Mouse (Mus musculus) adrenal gland, adult 2 months (tissue): ENCODE data around the gene Cdk5rap3. TPM values are rescaled to one million over a fixed set of nuclear protein-coding genes. Genes with fewer than 3 reads are reported as not detected.

Experiments
- DNase-seq: peaks from one replicate; pipeline ENCODE4 v3.0.0; 2021
- polyA plus RNA-seq: library from polyadenylated mRNA; depleted of rRNA; stranded (reverse); fragments of >200 nt; gene quantifications from 2 replicates; pipeline ENCODE4 v1.2.3, GENCODE M21; 2012
- total RNA-seq, 2 experiments: library from RNA; stranded (reverse); gene quantifications; 2 replicates each; pipeline ENCODE4 v1.2.3; 2021

Gene Cdk5rap3
- total and polyA plus RNA-seq, 3 experiments: 35.4 to 52.9 (median 39.8) TPM

DNA sequence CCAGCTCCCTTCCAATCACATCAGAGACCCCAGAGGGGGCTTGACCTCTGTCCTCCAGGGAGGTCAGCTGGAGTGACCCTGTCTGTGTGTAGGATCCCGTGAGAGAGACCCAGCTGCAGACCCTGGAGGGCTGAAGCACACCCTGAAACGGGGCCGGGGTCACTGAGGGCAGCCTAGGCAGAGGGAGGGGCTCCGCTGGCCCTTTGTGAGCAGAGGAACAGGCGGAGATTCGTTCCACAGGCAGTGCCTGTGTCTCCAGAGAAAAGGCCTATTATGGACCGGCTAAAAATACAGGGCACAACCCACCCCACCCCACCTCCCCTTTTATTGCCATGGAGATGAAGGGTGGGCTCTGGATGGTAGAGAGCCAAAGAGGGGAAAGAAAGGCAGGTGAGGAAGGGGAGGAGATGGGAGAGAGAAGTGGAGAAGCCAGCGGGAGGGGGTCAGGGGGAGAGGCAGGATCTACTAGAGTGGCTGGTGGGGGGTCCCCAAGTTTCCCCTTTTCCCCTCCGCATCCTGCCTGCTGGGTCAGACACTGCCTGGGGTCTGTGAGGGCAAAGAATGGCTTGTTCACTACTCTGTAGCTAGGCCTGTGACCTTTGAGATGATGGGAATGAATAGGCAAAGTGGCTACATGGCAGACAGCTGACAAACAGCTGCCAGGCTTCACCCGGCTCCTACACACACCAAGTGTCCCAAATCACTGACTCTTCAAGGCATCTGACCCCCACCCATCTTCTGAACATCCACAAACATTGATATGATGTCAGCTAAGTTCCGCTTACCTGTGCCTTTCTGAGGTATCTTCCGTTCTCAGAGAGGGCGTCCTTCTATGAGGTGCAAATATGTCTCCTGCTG is 16.6 kb downstream of the Cdk5rap3 start:
- DNase-seq: no peak

DNA sequence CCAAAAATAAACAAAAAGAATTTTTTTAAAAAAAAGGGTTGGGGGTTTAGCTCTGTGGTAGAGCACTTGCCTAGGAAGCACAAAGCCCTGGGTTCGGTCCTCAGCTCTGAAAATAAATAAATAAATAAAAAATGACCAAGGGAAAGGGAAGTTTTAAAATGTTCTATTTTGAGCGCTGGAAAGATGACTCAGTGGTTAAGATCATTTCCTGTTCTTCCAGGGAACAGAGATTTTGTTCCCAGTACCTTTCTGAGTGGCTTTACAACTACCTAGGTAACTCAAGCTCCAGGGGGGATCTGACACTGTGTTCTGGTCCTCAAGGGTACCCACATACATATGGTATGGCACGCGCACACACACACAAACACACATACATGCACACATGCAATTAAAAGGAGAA is 20.4 kb downstream of the Cdk5rap3 start:
- DNase-seq: no peak

DNA sequence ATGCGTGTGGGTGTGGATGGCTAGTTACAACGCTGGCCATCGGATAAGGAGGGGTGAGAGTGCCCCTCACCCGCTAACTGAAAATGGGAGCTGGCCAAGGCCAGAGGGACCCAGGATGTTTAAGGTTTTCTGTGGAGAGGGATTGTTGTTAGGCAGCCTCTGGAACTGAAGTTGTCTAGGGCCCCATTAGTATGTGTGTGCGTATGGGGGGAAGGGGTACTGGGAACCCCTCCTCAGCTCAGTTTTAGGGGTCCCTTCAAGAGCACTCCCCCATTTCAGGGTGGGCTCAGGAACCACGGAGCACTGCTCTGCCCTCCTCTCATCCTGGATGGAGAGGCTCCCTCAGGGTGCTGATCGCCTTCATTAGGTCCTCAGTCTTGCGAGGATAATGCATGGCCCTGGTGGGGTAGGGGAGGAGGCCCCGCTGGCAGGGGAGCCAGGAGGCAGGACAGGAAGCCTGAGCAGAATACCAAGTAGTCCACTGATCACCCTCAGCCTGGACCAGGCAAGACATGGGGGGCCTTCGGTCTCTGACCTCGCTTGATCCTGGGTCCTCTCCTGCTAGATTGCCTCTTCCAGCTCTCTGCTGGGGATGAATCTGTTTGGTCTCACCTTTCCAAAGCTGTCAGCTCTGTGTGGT is 23.0 kb downstream of the Cdk5rap3 start:
- no peak for DNase-seq

DNA sequence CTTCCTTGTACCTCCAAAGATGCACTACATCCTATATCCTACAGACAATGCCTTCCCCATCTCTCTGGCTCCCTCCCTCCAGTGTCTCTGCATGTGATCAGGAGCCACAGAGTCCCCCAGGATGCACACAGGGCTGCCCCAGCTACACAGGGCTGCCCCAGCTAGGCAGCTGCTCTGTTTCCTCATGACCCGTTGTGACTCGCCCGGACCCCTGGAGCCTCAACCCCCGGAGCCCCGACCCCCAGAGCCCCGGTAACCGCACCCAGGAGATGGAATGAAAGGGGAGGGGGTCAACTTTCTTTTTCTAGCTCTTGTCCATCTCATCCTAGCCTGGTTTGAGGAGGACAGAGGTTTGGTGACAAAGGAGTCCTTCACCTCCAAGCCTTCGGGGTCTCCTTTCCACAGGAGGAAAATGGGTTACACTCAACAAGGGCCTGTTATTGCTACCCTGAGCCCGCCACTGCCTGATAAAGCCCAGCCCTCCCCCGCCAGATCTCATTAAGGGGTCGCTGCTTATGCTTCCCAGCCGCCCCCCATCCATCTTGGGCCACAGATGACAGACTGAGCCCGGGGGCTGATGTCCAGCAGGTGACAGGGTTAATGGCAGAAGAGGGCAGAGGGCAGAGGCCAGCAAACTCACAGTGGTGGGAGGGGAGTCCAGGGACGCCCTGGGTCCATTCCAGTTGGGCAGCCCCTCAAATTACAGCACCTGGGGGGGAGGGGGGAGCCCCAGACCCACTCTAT is 24.3 kb downstream of the Cdk5rap3 start:
- no peak for DNase-seq

DNA sequence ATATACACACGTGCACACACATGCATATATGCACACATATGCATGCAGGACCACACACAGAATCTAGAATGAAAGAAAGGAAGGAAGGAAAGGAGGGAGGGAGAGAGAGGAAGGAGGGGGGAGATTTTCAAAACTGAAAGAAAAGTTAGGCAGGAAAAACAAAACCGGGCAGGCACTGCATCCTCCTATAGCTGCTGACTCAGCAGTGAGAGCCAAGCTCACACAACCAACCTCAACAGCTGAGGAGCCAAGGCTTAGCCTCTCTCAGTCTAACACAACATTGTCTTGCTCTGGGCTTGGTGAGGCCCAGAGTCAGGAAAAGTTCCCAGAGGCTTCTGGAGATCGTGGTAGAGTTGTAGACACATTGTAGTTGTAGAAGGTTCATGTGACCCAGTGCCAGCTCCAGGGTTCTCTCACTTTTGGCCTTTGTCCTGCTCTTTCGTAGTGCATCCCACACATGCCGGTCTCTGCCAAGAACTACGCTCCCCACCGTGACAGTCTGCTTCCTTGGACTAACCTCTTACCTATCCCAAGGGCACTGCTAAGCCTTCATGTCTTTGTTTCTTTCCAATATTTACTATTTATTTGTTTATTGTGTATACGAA is 29.3 kb downstream of the Cdk5rap3 start:
- no peak for DNase-seq

DNA sequence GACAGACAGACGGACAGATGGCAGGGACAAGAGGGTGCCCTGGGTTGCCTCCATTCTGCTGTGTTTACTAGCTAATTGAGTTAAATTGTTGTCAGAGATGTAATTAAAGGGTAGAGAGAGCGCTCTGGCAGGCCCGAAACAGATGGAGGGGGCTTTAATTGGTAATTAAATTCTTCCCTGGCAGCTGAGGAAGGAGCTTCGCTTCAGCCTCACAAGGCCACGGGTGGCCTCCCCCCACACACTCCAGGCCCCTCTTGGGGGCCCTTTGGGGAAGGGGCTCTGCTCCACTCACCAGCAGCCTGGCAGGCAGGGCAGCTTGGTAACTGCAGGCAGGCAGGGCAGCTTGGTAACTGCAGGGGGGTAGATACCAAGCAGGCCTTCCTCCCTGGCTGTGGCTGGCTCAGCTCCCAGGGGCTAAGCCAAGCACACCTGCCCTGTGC is 30.4 kb downstream of the Cdk5rap3 start:
- DNase-seq: no peak

DNA sequence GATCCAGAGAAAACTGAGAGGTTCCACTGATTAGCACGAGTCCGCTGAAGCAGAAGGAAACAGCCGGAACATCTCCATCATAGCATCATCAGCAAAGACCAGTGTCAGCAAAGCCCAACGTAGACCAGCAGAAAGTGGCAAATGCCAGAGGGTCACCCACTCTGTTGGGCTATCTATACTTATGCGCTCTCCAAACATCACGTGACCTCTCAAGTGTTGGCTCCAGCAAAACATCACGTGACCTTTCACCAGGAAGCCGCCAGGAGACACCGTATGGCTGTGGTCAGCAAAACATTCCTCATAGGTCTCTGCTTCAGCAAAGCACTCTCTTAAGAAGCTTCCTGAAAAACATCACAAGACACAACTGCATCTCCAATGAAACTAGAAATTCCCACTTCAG is 36.0 kb downstream of the Cdk5rap3 start:
- no peak for DNase-seq

DNA sequence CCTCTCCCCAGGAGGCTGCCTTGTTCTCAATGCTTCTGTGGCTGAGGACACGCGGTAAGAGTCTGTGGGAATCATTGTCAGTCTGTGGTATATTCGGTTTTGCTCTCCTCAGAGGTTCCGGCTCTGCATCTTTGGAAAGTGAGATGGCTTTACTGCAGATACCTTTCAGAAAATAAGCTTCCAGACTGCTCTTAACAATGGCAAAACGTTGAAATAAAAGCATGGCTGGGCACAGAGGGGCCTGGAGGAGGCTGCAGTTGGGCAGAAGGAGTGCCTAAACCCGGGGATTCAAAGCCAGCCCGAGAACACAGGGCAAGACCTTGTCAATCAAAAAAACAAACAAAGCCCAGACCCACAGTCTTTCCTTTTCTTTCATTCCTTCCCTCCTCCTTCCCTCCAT is 36.9 kb downstream of the Cdk5rap3 start:
- no peak for DNase-seq

DNA sequence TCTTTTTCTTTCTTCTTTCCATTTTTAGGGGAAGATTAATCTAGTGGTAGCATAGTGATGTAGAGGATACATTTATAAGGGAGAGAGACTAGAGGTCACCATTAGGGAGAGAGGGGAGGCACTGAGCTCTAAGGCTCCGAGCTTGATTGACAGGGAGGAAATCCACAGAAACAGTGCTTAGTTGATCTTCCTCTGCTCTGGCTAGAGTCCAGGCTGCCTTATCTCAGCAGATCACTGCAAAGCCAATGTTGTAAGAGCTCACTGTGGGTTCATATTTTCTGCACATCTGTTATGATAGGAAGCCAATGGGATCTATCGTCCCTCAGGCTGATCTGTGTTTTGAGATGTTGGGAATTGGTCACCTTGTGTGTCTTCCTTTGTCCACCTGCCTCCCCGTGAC is 37.6 kb downstream of the Cdk5rap3 start:
- DNase-seq: no peak

DNA sequence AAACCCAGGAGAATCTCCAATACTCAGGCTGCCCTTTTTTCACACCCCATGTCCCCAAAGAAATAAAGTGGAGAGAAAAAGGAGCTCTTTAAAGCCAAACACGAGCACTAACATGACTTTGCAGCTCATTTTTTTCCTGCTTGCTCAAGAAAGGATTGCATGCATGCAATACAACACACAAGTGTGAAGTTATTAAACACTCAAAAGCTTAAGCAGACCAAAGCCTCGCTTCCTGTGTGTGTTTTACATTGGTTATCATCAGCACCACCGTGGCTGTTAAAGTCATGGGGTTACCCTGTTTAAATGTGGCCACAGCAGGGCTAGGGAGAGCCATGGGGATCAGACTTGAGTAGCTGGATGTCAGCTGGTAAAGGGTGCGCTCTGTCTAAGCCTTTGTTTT is 39.2 kb downstream of the Cdk5rap3 start:
- DNase-seq: no peak

DNA sequence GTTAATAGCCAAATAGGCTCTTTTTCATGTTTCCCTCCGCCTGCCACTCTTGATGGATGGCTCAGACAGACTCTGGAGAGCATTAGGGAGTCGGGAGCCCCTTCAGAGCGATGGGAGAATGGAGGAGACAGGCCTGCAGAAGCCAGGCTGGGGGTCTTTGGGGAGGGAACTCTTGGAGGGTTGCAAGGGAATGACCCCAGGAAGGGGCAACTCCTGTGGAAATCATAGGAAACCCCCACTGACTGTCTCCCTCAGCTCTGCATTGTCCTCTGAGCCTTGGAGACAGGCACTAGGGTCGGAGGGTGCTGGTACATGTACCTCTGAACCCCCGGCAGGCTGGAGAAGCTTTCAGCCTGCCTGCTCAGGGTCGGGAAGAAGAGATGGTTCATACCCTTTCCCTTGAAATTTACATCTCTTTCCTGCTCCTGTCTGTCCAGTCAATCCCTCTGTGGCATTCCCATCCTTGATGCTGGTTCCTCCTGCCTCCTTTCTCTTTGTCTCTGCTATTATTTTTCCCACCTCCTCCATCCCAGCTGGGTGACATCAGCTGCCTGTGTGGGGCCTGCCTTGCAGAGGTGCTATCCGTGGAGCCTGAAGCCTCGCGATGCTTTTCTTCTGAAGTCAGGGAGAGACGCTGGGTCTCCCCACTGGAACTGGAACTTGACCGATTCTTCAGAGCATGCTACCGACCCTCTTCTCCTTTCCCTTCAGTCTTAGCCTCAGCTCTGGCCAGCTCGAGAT is 39.8 kb downstream of the Cdk5rap3 start:
- no peak for DNase-seq

DNA sequence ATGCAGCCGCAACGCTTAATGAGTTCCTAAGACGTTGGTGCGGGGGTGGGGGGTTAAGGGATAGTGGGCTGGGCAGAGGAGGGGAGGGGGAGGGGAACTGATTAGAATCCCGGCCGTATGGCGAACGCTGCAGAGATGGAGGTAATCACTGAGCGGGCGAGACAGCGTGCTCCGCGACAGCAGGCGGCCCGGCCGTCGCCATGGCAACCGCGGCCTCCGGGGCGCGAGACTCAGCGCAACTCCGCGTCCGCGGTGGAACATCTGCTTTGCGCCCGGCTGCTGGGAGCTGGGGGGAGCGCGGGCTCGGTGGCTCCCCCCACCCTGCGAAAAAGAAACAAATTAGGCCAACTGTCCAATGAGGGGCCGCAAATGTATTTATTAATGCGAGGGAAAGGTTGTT is 40.6 kb downstream of the Cdk5rap3 start:
- peak; percentile 80 for DNase-seq

DNA sequence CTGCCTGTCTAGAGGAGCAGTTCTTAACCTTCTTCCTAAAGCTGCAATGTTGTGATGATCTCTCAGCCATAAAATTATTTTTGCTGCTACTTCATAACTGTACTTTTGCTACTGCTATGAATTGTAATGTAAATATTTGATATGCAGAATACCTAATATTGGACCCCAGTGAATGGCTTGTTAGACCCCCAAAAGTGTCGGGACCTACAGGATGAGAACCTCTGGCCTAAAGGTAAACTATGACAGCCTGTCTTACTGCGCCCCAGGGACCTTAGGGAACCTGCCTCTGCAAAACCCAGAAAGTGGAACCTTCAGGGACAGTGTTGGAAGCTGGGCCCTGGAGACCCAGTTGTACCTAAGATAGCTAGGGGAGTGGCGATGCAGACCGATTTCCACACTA is 41.0 kb downstream of the Cdk5rap3 start:
- DNase-seq: no peak

DNA sequence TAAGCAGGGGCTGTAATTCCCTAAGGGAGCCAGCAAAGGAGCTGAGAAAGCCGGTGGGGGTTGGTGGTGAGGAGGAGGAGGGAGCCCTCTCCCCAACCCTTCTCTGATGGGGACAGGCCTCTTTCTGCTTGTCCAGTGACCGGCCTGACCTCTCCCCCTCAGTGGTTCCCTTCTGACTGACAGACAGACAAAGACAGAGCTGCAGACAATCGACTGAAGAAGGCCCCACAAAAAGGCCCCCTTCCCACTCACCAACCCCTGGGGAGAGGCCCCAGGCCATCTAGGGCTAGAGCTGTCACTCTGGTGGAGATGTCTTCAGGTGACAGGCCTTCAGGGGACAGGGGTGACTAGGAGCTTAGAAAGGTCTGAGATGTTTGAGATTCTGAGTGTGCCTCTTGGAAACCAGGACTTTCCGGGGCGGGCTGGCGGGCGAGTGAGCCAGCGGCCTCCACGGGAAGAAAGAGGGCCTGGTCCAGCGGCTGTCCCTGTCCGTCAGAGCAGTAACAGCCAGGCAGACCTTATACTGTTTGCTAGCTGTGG is 42.6 kb downstream of the Cdk5rap3 start:
- DNase-seq: no peak

DNA sequence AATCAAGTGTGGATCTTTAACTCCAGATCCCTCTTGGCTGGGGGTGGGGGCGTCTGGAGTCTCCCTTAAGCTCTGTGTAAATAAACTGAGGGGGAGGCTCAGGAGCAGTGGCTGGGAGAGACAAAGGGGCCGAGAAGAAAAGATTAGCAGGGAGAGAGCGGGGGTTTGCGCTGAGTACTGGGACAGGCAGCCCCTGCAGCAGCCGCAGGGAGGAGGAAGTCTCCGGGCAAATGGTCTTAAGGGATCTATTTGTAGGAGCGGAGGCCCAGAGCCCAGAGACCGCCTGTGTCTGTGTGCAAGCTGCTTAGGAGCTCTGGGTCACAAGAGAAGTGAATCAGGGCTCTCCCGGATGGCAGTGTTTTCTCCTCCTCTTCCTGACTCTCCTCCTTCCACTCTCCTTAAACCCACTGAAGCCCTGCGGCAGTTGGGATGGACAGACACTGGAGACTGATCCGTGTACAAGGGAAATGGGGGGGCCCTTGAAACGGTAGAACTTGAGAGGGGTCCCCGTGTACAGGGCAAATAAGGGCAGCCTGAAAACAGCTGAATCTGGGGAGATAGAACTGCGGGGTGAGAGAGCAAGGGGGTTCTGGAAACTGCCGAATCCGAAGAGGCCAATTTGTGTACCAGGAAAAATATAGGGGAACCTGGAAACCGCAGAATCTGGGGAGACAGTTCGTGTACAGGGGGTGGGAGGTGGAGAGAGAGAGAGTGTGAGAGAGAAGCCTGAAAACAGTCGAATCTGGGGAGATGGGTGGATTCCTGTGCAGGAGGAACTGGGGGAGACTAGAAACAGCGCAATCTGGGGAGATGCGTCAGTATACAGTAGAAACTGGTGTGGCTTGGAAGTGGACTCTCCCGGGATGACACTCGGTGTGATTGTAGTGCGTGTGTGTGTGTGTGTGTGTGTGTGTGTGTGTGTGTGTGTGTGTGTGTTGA is 43.6 kb downstream of the Cdk5rap3 start:
- no peak for DNase-seq

DNA sequence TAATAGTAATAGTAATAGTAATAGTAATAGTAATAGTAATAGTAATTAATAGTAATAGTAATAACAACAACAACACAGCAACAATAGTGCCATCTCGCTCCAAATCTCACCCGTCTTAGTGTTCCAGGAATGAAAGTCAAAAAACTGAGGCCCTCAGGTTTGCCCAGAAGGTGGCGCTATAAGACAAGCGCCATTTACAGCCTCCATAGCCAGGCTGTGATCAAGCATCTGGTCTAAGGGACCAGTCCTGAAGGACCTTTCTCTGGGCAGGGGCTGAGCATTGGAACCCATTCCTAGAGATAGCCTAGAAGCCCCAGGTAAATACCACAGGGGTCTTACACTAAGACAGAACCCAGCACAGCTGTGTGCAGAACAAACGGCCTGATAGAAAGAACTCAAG is 49.1 kb downstream of the Cdk5rap3 start:
- peak; percentile 52 for DNase-seq

DNA sequence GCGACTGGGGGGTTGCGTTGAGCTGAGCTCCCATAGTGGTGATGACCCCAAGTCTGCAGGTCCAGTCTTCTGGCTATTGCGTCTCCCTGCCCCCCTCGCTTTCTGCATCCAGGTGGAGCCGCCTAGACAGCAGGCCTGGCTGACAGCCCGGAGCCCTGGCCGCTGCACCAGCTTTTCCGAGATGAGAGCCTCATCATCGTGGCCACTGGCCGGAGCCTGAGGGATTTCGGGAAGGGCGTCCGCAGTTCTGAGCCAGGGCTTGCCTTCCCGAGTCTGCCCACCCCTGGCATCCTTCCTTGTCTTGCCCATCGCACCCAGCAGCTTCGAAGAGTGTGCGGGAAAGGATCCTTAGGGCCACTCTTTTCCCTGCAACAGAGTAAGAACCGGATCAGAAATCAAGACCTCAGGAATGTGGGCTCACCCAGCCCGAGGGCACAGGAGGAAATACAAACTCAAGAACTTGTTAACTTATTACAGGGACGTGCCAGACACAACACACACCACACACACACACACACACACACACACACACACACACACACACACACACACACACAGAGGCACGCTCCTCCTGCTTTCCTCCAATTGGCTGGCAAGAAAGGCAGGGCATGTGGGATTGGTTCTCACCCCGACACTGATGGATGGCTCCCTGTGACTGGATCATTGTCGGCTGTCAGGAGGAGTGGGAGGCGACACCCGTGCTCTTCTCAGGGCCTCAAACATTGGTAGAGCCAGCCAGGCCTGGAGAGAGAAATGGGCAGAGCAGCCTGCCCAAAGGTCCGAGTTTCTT is 52.9 kb downstream of the Cdk5rap3 start:
- peak; percentile 39 for DNase-seq

DNA sequence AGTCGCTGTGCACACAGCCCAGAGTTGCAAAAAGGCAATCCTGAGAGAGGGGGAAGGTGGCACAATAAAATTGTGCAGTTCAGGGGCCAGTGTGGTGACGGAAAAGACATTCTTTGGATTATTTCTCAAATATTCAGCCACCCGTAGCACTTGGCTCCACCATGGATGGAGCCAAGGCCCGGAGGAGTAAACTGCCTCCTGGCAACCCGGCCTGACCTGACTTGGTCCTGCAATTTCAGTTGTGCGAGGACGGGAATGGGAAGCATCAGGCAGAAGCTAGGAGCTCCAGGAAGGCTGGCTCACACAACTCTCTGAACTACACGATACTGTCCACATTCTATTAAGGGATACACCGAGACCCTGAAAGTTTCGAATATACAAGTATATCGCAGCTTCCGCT is 53.8 kb downstream of the Cdk5rap3 start:
- DNase-seq: no peak

DNA sequence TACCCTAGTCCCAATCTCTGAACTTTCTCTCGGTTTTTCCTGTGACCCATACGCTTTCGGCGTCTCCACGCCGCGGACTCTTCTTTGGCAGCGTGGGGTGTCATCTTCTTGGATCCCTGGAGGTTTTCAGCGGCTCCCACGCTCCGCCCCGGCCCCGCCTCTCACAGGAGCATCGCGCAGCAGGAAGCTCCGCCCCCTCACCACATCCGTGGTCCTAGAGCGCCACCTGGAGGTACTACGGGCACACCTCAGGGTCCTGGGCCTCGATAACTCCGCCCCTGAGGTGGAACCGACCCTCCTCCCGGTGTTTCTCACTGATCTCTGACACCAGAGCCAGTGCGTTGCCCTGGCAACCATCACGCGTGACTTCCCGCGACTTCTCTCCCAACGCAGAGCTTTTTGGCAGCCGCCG is 54.4 kb downstream of the Cdk5rap3 start:
- DNase-seq: peak; percentile 97
